Mouse (Mus musculus) lung, adult 2 months (tissue): ENCODE measurements at regions not wholly inside any gene's neighbourhood (a gene's known extent, or its start where the extent isn't known, plus 50 kb on each side); places are given as distances from the start of the nearest gene placed in this dataset.

Experiments used
- CTCF ChIP-seq: fragments of 200-500 bp; IDR thresholded peaks from 2 replicates; pipeline ENCODE4 v1.5.1; 2011; ENCODE audit warnings: mild to moderate bottlenecking, low read length, control low read depth; ENCODE audit not compliant: insufficient read depth
- POLR2A ChIP-seq: fragments of 200-500 bp; IDR thresholded peaks from 2 replicates; pipeline ENCODE4 v1.6.1; 2011; ENCODE audit warnings: low read depth, mild to moderate bottlenecking, control low read depth, low read length, borderline replicate concordance; ENCODE audit errors: extremely low read depth

- TF ChIP-seq POLR2A (no peak), CTCF (no peak)
Measured at GRCm38 (mm10) chr1:42764048-42764447, 68.5 kb downstream of the Pou3f3 start.
